Comparison of ENCODE assay signal across 8 mouse cellular contexts in genomic region chr12:25092751-25093211, GRCm38 (mm10). TPM values are rescaled to one million over a fixed set of nuclear protein-coding genes. Genes with fewer than 3 reads are reported as not detected.
DNase-seq lines count a peak whose midpoint lies in the region; ATAC-seq and TF ChIP-seq lines count a peak whose summit lies in the region.

No protein-coding gene starts in this region.

- H3K9ac ChIP-seq in kidney, embryonic 14.5 days (ENCODE audit: low read depth, low read length), result peak overlapping the region; percentile 54; the same call in 1 of the 2 replicates

- H3K27ac ChIP-seq in cortical plate, adult 2 months (ENCODE audit: insufficient read depth, low read length), result no peak overlapping the region
- peak overlapping the region; percentile 77 for H3K27ac ChIP-seq in heart, embryonic 10.5 days
- peak overlapping the region; percentile 67 for H3K27ac ChIP-seq in kidney, embryonic 14.5 days (ENCODE audit: low read depth, low read length)

- H3K36me3 ChIP-seq in heart, embryonic 10.5 days, result peaks cover 2% of the 10 kb centered on the region; the same call in 1 of the 2 replicates
- peaks cover 6% of the 10 kb centered on the region; the same call in 1 of the 2 replicates for H3K36me3 ChIP-seq in kidney, embryonic 14.5 days (ENCODE audit: control insufficient read depth, insufficient read depth, low read length)

- no peaks in the 10 kb centered on the region; the same call in 1 of the 2 replicates for H3K4me1 ChIP-seq in cortical plate, adult 2 months (ENCODE audit: control insufficient read depth, insufficient read depth, low read length)
- peaks cover 43% of the 10 kb centered on the region for H3K4me1 ChIP-seq in heart, embryonic 10.5 days
- H3K4me1 ChIP-seq in kidney, embryonic 14.5 days (ENCODE audit: control insufficient read depth, insufficient read depth, low read length), result peaks cover 23% of the 10 kb centered on the region
- peaks cover 5% of the 10 kb centered on the region; the same call in 1 of the 2 replicates for H3K4me1 ChIP-seq in lung, adult 2 months (ENCODE audit: control insufficient read depth, insufficient read depth, low read length)

- no peaks in the 10 kb centered on the region for H3K27me3 ChIP-seq in heart, embryonic 10.5 days (ENCODE audit: insufficient read depth, poor library complexity, severe bottlenecking)
- H3K27me3 ChIP-seq in kidney, embryonic 14.5 days (ENCODE audit: control insufficient read depth, insufficient read depth, low read length), result no peaks in the 10 kb centered on the region

- peak; percentile 30 for ATAC-seq in kidney, embryonic 14.5 days (ENCODE audit: low FRiP score, low TSS enrichment)
- ATAC-seq in granulocyte monocyte progenitor cell, adult 5-6 weeks (replicated peaks; ENCODE audit: poor library complexity, severe bottlenecking), result no peak

- DNase-seq in ovary, adult 18-20 months (ENCODE audit: low spot score), result peak; percentile 15
- no peak for DNase-seq in ovary, postnatal 10 days (ENCODE audit: low spot score)
- no peak for DNase-seq in heart, embryonic 10.5 days (ENCODE audit: low spot score)
- peak; percentile 56 for DNase-seq in lung, adult 2 months
- DNase-seq in right cerebral cortex, adult 2 months (ENCODE audit: low spot score in 2 of 2), result peak; percentile 21 to 40

- peak overlapping the region; percentile 49 for H3K4me2 ChIP-seq in kidney, embryonic 14.5 days (replicated peaks; ENCODE audit: low read depth, low read length)

- TF ChIP-seq CTCF in cortical plate, adult 2 months (IDR thresholded peaks at IDR 0.05; ENCODE audit: extremely low read depth, insufficient read depth, low read length), result no peak
- TF ChIP-seq CTCF in lung, adult 2 months (IDR thresholded peaks at IDR 0.05; ENCODE audit: insufficient read depth, low read length), result no peak

- under 1% methylated on average over 17 of the region's 17 CpGs for WGBS in heart, embryonic 10.5 days
- 1% methylated on average over 16 of the region's 17 CpGs for WGBS in kidney, embryonic 14.5 days
- 9% methylated on average over 17 of the region's 17 CpGs for WGBS in lung, adult 2 months

- peak overlapping the region; percentile 32 for H3K4me3 ChIP-seq in cortical plate, adult 2 months (ENCODE audit: insufficient read depth, low read length)
- peak overlapping the region; percentile 70 for H3K4me3 ChIP-seq in heart, embryonic 10.5 days
- H3K4me3 ChIP-seq in kidney, embryonic 14.5 days (ENCODE audit: low read length), result peak overlapping the region; percentile 82
- H3K4me3 ChIP-seq in lung, adult 2 months (replicated peaks; ENCODE audit: extremely low read depth, low read depth, low read length), result peak overlapping the region; percentile 15

- no peaks in the 10 kb centered on the region for H3K9me3 ChIP-seq in heart, embryonic 10.5 days
- no peaks in the 10 kb centered on the region for H3K9me3 ChIP-seq in kidney, embryonic 14.5 days (ENCODE audit: control insufficient read depth, low read length)

- no peak for TF ChIP-seq POLR2A in cortical plate, adult 2 months (IDR thresholded peaks at IDR 0.05; ENCODE audit: extremely low read depth, insufficient read depth, low read length)
- peak; percentile 37; the same call in 1 of the 2 replicates for TF ChIP-seq POLR2A in lung, adult 2 months (IDR thresholded peaks at IDR 0.05; ENCODE audit: borderline replicate concordance, extremely low read depth, low read depth, low read length)

RNA-seq across cellular contexts. Expression of gene Id2, which starts 4.2 kb away (rescaled TPM):
- polyA plus RNA-seq in cortical plate, adult 2 months (2012; rRNA removed), result 219 and 224 TPM in 2 replicates
- 390 and 444 TPM in 2 replicates for polyA plus RNA-seq in heart, embryonic 10.5 days (2016; fragmentation: Nextera tagmentation; extraction: Ambion mirVana)
- 577 and 698 TPM in 2 replicates for polyA plus RNA-seq in kidney, embryonic 14.5 days (2014; fragmentation: Nextera tagmentation; extraction: Ambion mirVana)
- polyA plus RNA-seq in lung, adult 2 months (2012; rRNA removed), result 130 and 131 TPM in 2 replicates
- 1.7 and 8.5 TPM in 2 replicates for total RNA-seq in granulocyte monocyte progenitor cell, adult 5-6 weeks (2014; fragmentation: Nextera tagmentation)
- 7.4 and 11.7 TPM in 2 replicates for total RNA-seq in granulocyte monocyte progenitor cell, adult 5-6 weeks (2017)

Comparison
In these comparisons a context has a peak if more than half of its experiments do, and no peak if none do; other contexts are left out.
1. DNase-seq: peak in ovary, adult 18-20 months (single experiment), lung, adult 2 months (single experiment) and right cerebral cortex, adult 2 months (2 of 2); none in ovary, postnatal 10 days (single experiment) and heart, embryonic 10.5 days (single experiment).
2. H3K4me3 ChIP-seq: peak in every context shown above with its lines; median percentile 82 in kidney, embryonic 14.5 days; 70 in heart, embryonic 10.5 days; 32 in cortical plate, adult 2 months; 15 in lung, adult 2 months.